22 mouse cellular contexts compared by ENCODE assay signal in the genomic region with DNA sequence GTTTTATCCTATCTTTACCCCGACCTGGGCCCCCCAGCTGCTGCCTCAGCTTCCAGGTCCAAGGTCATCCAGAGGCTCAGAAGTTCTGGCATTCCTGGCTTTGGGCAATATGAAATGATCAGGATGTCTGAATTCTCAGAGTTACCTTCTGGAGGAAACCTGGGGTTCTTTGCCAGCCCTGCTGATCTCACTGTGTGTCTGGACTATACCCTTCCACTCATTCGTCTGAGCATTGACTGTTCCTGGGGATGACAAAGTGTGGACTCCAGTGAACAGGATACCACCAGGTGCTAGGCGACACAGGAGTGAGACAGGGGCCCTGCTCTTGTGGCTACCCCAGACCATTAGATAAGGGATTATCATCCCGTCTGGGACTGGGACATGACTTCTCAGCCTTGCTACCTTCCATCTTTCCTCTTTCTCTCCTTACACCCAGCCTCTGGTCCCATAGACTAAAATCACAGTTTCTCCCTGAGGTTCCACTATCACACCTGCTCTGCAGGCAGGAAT. TPM values are rescaled to one million over a fixed set of nuclear protein-coding genes. Genes with fewer than 3 reads are reported as not detected.
A peak's percentile ranks its signal among the peaks of the same experiment; 100 is the strongest.
DNase-seq lines count a peak whose midpoint lies in the region; ATAC-seq and TF ChIP-seq lines count a peak whose summit lies in the region.
"Had no signal": no experiment of that assay in that cellular context is flagged by ENCODE, and none has a peak within 500 bp of the region (broad histone marks: within the 10 kb centered on the region; RNA-seq: fewer than 3 reads in every experiment).

No protein-coding gene starts in this region.

- no peak for ATAC-seq in heart, embryonic 12.5 days (ENCODE audit: insufficient number of reproducible peaks, low FRiP score)
- no peak for ATAC-seq in heart, embryonic 16.5 days (replicated peaks; ENCODE audit: extremely low read depth, insufficient read depth, low FRiP score)
- ATAC-seq: CD4-positive, CD25-positive, alpha-beta regulatory T cell, adult 4 months; forebrain, embryonic 15.5 days; intestine, embryonic 16.5 days had no signal

- WGBS in heart, embryonic 12.5 days: 40% methylated on average over 4 of the region's 4 CpGs
- 42% methylated on average over 4 of the region's 4 CpGs for WGBS in heart, embryonic 16.5 days
- WGBS in embryonic facial prominence, embryonic 10.5 days: 74% methylated on average over 4 of the region's 4 CpGs

- H3K27ac ChIP-seq in gastrocnemius, adult 2 months: peak overlapping the region; percentile 35
- peak overlapping the region; percentile 9; the same call in 1 of the 2 replicates for H3K27ac ChIP-seq in heart, embryonic 12.5 days (ENCODE audit: poor library complexity, severe bottlenecking)
- H3K27ac ChIP-seq in heart, embryonic 16.5 days (ENCODE audit: low read length): peak overlapping the region; percentile 41; the same call in 1 of the 2 replicates
- no peak overlapping the region for H3K27ac ChIP-seq in embryonic facial prominence, embryonic 10.5 days (replicated peaks)
- H3K27ac ChIP-seq: embryonic facial prominence, embryonic 12.5 days; forebrain, embryonic 15.5 days; hindbrain, embryonic 15.5 days had no signal

- H3K9me3 ChIP-seq in heart, embryonic 12.5 days (replicated peaks): no peaks in the 10 kb centered on the region
- no peaks in the 10 kb centered on the region for H3K9me3 ChIP-seq in heart, embryonic 16.5 days (replicated peaks; ENCODE audit: control insufficient read depth, low read length)
- H3K9me3 ChIP-seq in embryonic facial prominence, embryonic 10.5 days: no peaks in the 10 kb centered on the region
- H3K9me3 ChIP-seq: embryonic facial prominence, embryonic 12.5 days; forebrain, embryonic 15.5 days; G1E; hindbrain, embryonic 15.5 days had no signal

- H3K36me3 ChIP-seq in heart, embryonic 12.5 days: peaks cover 13% of the 10 kb centered on the region; the same call in 1 of the 2 replicates
- no peaks in the 10 kb centered on the region for H3K36me3 ChIP-seq in heart, embryonic 16.5 days (ENCODE audit: control insufficient read depth, insufficient read depth)
- no peaks in the 10 kb centered on the region for H3K36me3 ChIP-seq in embryonic facial prominence, embryonic 10.5 days (replicated peaks)
- H3K36me3 ChIP-seq: embryonic facial prominence, embryonic 12.5 days; forebrain, embryonic 15.5 days; G1E; hindbrain, embryonic 15.5 days had no signal

- intact Hi-C loops in gastrocnemius, adult 2 months (cut with DNase I): no loop called here
- intact Hi-C loops in heart, postnatal 14 days (cut with DNase I): no loop called here

- H3K4me1 ChIP-seq in heart, embryonic 12.5 days (replicated peaks): peaks cover 54% of the 10 kb centered on the region
- H3K4me1 ChIP-seq in heart, embryonic 16.5 days (ENCODE audit: control insufficient read depth, insufficient read depth, low read length): peaks cover 34% of the 10 kb centered on the region
- H3K4me1 ChIP-seq in embryonic facial prominence, embryonic 10.5 days: peaks cover 15% of the 10 kb centered on the region; the same call in 1 of the 2 replicates
- H3K4me1 ChIP-seq: embryonic facial prominence, embryonic 12.5 days had no signal

- peak overlapping the region; percentile 80 for H3K4me2 ChIP-seq in heart, embryonic 12.5 days
- H3K4me2 ChIP-seq in heart, embryonic 16.5 days (ENCODE audit: low read depth, low read length): peak overlapping the region; percentile 61
- H3K4me2 ChIP-seq: embryonic facial prominence, embryonic 12.5 days; forebrain, embryonic 15.5 days; hindbrain, embryonic 15.5 days had no signal

- H3K9ac ChIP-seq in heart, embryonic 12.5 days: 0 out of 2 replicates have a peak overlapping the region, but pooled peaks have one; percentile 23
- peak overlapping the region; percentile 8 for H3K9ac ChIP-seq in heart, embryonic 16.5 days (ENCODE audit: low read length)
- H3K9ac ChIP-seq: embryonic facial prominence, embryonic 12.5 days; forebrain, embryonic 15.5 days; hindbrain, embryonic 15.5 days had no signal

- no peak for TF ChIP-seq CTCF in gastrocnemius, adult 2 months (IDR thresholded peaks at IDR 0.05)

- DNase-seq in gastrocnemius, adult 2 months: no peak
- no peak for DNase-seq in gastrocnemius, adult 8-10 months (ENCODE audit: low spot score in 2 of 2)
- DNase-seq in heart, adult 9 months (ENCODE audit: low spot score in 2 of 2): no peak
- no peak for DNase-seq in heart, postnatal 14 days
- peak; percentile 6 for DNase-seq in embryonic facial prominence, embryonic 10.5 days (ENCODE audit: low spot score)
- DNase-seq: adrenal gland, adult 8-10 months; adrenal gland, postnatal 36 days; B cell, adult 2 months; cerebellum, adult 2 months; cerebellum, postnatal 10 days; embryo, embryonic 11 days; gastrocnemius, postnatal 25 days; kidney, adult 2 months had no signal

- peak overlapping the region; percentile 73 for H3K4me3 ChIP-seq in gastrocnemius, adult 2 months
- no peak overlapping the region; the same call in 1 of the 2 replicates for H3K4me3 ChIP-seq in heart, embryonic 12.5 days
- no peak overlapping the region; the same call in 1 of the 2 replicates for H3K4me3 ChIP-seq in heart, embryonic 16.5 days (ENCODE audit: low read length)
- H3K4me3 ChIP-seq in embryonic facial prominence, embryonic 10.5 days: no peak overlapping the region
- H3K4me3 ChIP-seq: embryonic facial prominence, embryonic 12.5 days; forebrain, embryonic 15.5 days; hindbrain, embryonic 15.5 days had no signal

- no peaks in the 10 kb centered on the region for H3K27me3 ChIP-seq in heart, embryonic 12.5 days (replicated peaks)
- H3K27me3 ChIP-seq in heart, embryonic 16.5 days (ENCODE audit: control insufficient read depth, insufficient read depth, low read length): no peaks in the 10 kb centered on the region
- H3K27me3 ChIP-seq in embryonic facial prominence, embryonic 10.5 days (replicated peaks; ENCODE audit: low read depth, poor library complexity, severe bottlenecking): no peaks in the 10 kb centered on the region
- H3K27me3 ChIP-seq: forebrain, embryonic 15.5 days; hindbrain, embryonic 15.5 days had no signal

RNA-seq across cellular contexts. Expression of gene Fsd2, which starts 3.2 kb away (rescaled TPM):
- total RNA-seq in gastrocnemius, adult 2 months (2021): 100 to 1,000 TPM; 311 to 349 TPM
- total RNA-seq in gastrocnemius, adult 8-10 months (2022): 100 to 1,000 TPM; 291 to 459 (median 401) TPM
- 65.0 and 65.8 TPM in 2 replicates for polyA plus RNA-seq in heart, embryonic 12.5 days (2016; fragmentation: Nextera tagmentation; extraction: Ambion mirVana)
- 76.3 and 83.4 TPM in 2 replicates for polyA plus RNA-seq in heart, embryonic 16.5 days (2015; fragmentation: Nextera tagmentation; extraction: Ambion mirVana)
- total RNA-seq in heart, postnatal 14 days (2021): 100 to 1,000 TPM; 241 to 254 TPM
- polyA plus RNA-seq in embryonic facial prominence, embryonic 10.5 days (2016; fragmentation: Nextera tagmentation; extraction: Ambion mirVana): 0.04 TPM in 1 of 2 replicates, not detected in the other
- total RNA-seq: common myeloid progenitor, adult 5-6 weeks had no signal
- polyA plus RNA-seq: G1E had no signal

RNA-seq across cellular contexts. Expression of gene Whamm, which starts 7.5 kb away (rescaled TPM):
- 10 to 100 TPM in 1 of 2 experiments, 1 to 10 TPM in 1; 6.9 to 11.2 TPM for total RNA-seq in gastrocnemius, adult 2 months (2021)
- total RNA-seq in gastrocnemius, adult 8-10 months (2022): 1 to 10 TPM; 7.6 to 9.6 (median 9.1) TPM
- polyA plus RNA-seq in heart, embryonic 12.5 days (2016; fragmentation: Nextera tagmentation; extraction: Ambion mirVana): 6.9 and 7.6 TPM in 2 replicates
- polyA plus RNA-seq in heart, embryonic 16.5 days (2015; fragmentation: Nextera tagmentation; extraction: Ambion mirVana): 3.9 and 4.2 TPM in 2 replicates
- 1 to 10 TPM; 8.6 to 9.1 TPM for total RNA-seq in heart, postnatal 14 days (2021)
- polyA plus RNA-seq in embryonic facial prominence, embryonic 10.5 days (2016; fragmentation: Nextera tagmentation; extraction: Ambion mirVana): 2.4 and 3.4 TPM in 2 replicates
